Mouse (Mus musculus) cerebellum, adult 2 months (tissue): ENCODE results near the gene Ott. TPM values are rescaled to one million over a fixed set of nuclear protein-coding genes. Genes with fewer than 3 reads are reported as not detected.
"Not testable (repeated sequence)": the region's sequence is repeated elsewhere in the genome, so short reads cannot be mapped to it uniquely, and the experiment has no call there.

ENCODE experiments used
- DNase-seq, 2 experiments: peaks; one replicate each; pipeline ENCODE4 v3.0.0; 2021
- H3K27ac ChIP-seq: fragments of 200-500 bp; 2 replicates; pipeline ENCODE4 v1.5.1; 2012; ENCODE audit warnings: low read length, control low read depth, inconsistent platforms; ENCODE audit not compliant: insufficient read depth
- H3K27me3 ChIP-seq: fragments of 200-500 bp; 2 replicates; pipeline ENCODE4 v1.6.1; 2012; ENCODE audit warnings: inconsistent platforms, mild to moderate bottlenecking, low read length, moderate library complexity; ENCODE audit not compliant: control insufficient read depth, insufficient read depth
- H3K4me1 ChIP-seq: fragments of 200-500 bp; 2 replicates; pipeline ENCODE4 v1.6.1; 2011; ENCODE audit warnings: low read length; ENCODE audit not compliant: control insufficient read depth, insufficient read depth
- H3K4me3 ChIP-seq: fragments of 200-500 bp; replicated peaks from 2 replicates; pipeline ENCODE3; 2011; ENCODE audit warnings: mild to moderate bottlenecking, low read depth, low read length, control low read depth; ENCODE audit not compliant: insufficient read depth
- WGBS: fragments of 180-500 bp; shearing (Covaris S2); methylation state at CpG from one replicate; pipeline ENCODE4 v1.1.7; 2018; 5-methylcytosine and 5-hydroxymethylcytosine counted together
- polyA plus RNA-seq: library from polyadenylated mRNA; depleted of rRNA; stranded (reverse); fragments of >200 nt; gene quantifications from 2 replicates; pipeline ENCODE4 v1.2.3, GENCODE M21; 2012; rRNA removed

Gene Ott
- polyA plus RNA-seq: not detected in 2 replicates

DNA sequence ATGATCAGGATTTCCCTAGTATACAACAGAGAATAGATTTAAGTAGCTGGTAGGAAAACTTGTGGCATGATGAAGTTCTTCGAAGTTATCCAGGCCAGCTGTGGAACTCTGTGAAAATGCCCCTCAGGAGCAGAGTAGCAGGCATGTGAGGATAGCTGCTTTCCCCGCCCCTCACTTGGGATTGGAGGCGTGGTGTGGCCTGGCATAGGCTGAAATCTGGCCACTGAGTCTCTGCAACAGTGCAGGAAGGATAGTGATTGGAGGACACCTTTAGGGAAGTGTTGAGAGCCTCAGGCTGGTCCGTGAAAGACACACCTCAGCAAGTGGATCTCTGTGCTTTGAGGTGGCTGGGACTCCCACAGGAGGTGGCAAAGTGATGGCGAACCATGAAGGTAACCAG, at the start of gene Ott:
Gene Ott (plus strand): TSS at position 301 of the 400 bp plus-strand sequence.
- no CpG with 5 or more reads among the region's 5 CpGs for WGBS
- H3K4me3 ChIP-seq: not testable (repeated sequence)

More for the DNA sequence above, at the start of gene Ott:
- not testable (repeated sequence) for H3K27me3 ChIP-seq, DNase-seq, H3K4me1 ChIP-seq, H3K27ac ChIP-seq

Other genes with a start within 250 kb of the Ott start
- gene Luzp4, start 216.6 kb upstream of the Ott start, polyA plus RNA-seq: not detected in 2 replicates
- gene Gm15093, start 198.1 kb downstream of the Ott start, polyA plus RNA-seq: not detected in 2 replicates